Mouse (Mus musculus) CH12.LX (cell line): ENCODE data around the gene Mxra8.

Source experiments
- CHD2 ChIP-seq: IDR thresholded peaks from 2 replicates; pipeline ENCODE4 v1.6.1; 2011; ENCODE audit warnings: low read length, improper control_type of control experiment
- POLR2A ChIP-seq: IDR thresholded peaks from 2 replicates; pipeline ENCODE4 v1.6.1; 2011; ENCODE audit warnings: low read depth, mild to moderate bottlenecking, improper control_type of control experiment, low read length
- POLR2AphosphoS2 ChIP-seq: IDR thresholded peaks from 2 replicates; pipeline ENCODE4 v1.6.1; 2011; ENCODE audit warnings: low read depth, low read length, improper control_type of control experiment
- ZNF384 ChIP-seq: IDR thresholded peaks from 2 replicates; pipeline ENCODE4 v1.6.1; 2012; ENCODE audit warnings: low read depth, low read length, improper control_type of control experiment, inconsistent platforms

- no peak for TF ChIP-seq CHD2
- TF ChIP-seq POLR2A = no peak
- no peak for TF ChIP-seq ZNF384
- TF ChIP-seq POLR2AphosphoS2 = no peak
Observed at GRCm38 (mm10) chr4:155791240-155791933, 48.1 kb upstream of the Mxra8 start.
